Mouse (Mus musculus): ENCODE measurements around the gene Adam10. TPM values are rescaled to one million over a fixed set of nuclear protein-coding genes. Genes with fewer than 3 reads are reported as not detected.

Adam10 gene
- total and polyA plus RNA-seq, 2 experiments from 2014 or later: 17.2 to 39.6 TPM

- H3K9ac ChIP-seq (replicated peaks; ENCODE audit: low read length, poor library complexity, severe bottlenecking): no peak overlapping the region
- H3K4me3 ChIP-seq (ENCODE audit: low read depth, low read length): no peak overlapping the region
- H3K27me3 ChIP-seq (ENCODE audit: insufficient read depth, low read length): no peaks in the 10 kb centered on the region
- TF ChIP-seq CTCF (IDR thresholded peaks at IDR 0.05): no peak
- no peak for ATAC-seq (ENCODE audit: low FRiP score)
- peaks cover 9% of the 10 kb centered on the region; the same call in 1 of the 2 replicates for H3K4me1 ChIP-seq (ENCODE audit: insufficient read depth, low read length)
- WGBS: 84% methylated on average over 2 of the region's 2 CpGs
- peak overlapping the region; percentile 67; the same call in 1 of the 2 replicates for H3K4me2 ChIP-seq (ENCODE audit: low read depth, low read length, poor library complexity, severe bottlenecking)
- no peak for DNase-seq (ENCODE audit: low spot score)
- no peaks in the 10 kb centered on the region for H3K36me3 ChIP-seq (ENCODE audit: insufficient read depth, low read length)
- no peak overlapping the region for H3K27ac ChIP-seq (ENCODE audit: low read depth, low read length)
- H3K9me3 ChIP-seq (ENCODE audit: low read length): no peaks in the 10 kb centered on the region
These were observed 26.6 kb upstream of the Adam10 start for GRCm38 (mm10) chr9:70652221-70652620.

- H3K4me3 ChIP-seq (ENCODE audit: low read depth, low read length): peak overlapping the region; percentile 99
- 75% methylated on average over 2 of the region's 2 CpGs for WGBS
These were observed 24.9 kb upstream of the Adam10 start for GRCm38 (mm10) chr9:70653875-70654274.

DNA sequence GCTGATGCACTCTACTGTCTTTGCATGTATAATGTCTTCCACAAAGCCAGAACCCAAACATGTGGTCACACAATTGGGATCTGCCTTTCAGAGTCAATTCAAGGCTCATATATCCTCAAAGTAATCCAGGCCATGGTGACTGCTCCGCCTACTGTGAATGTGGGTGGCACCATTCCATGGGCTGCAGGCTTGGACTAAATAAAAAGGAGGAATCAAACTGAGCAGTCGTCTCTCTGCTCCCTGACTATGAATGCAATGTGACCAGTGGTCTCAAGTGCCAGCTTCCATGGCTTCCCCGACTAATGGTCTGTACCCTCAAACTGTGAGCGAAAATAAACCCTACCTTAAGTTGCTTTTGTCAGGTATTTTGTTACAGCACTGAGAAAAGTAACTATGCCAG lies 24.3 kb upstream of the Adam10 start:
- ATAC-seq (ENCODE audit: low FRiP score): no peak
- H3K9ac ChIP-seq (replicated peaks; ENCODE audit: low read length, poor library complexity, severe bottlenecking): no peak overlapping the region
- no peak for TF ChIP-seq CTCF (IDR thresholded peaks at IDR 0.05)
- peak overlapping the region; percentile 99 for H3K4me3 ChIP-seq (ENCODE audit: low read depth, low read length)
- H3K36me3 ChIP-seq (ENCODE audit: insufficient read depth, low read length): no peaks in the 10 kb centered on the region
- peak; percentile 13 for DNase-seq (ENCODE audit: low spot score)
- H3K4me1 ChIP-seq (ENCODE audit: insufficient read depth, low read length): peaks cover 9% of the 10 kb centered on the region; the same call in 1 of the 2 replicates
- H3K27me3 ChIP-seq (ENCODE audit: insufficient read depth, low read length): no peaks in the 10 kb centered on the region
- H3K4me2 ChIP-seq (ENCODE audit: low read depth, low read length, poor library complexity, severe bottlenecking): peak overlapping the region; percentile 67
- H3K27ac ChIP-seq (ENCODE audit: low read depth, low read length): no peak overlapping the region
- 62% methylated on average over 4 of the region's 4 CpGs for WGBS
- H3K9me3 ChIP-seq (ENCODE audit: low read length): no peaks in the 10 kb centered on the region

More at GRCm38 (mm10) chr9:70653875-70654274, 24.9 kb upstream of the Adam10 start:
- peaks cover 9% of the 10 kb centered on the region; the same call in 1 of the 2 replicates for H3K4me1 ChIP-seq (ENCODE audit: insufficient read depth, low read length)
- no peak for TF ChIP-seq CTCF (IDR thresholded peaks at IDR 0.05)
- H3K36me3 ChIP-seq (ENCODE audit: insufficient read depth, low read length): no peaks in the 10 kb centered on the region
- no peak overlapping the region for H3K27ac ChIP-seq (ENCODE audit: low read depth, low read length)
- H3K4me2 ChIP-seq (ENCODE audit: low read depth, low read length, poor library complexity, severe bottlenecking): peak overlapping the region; percentile 67
- no peak overlapping the region for H3K9ac ChIP-seq (replicated peaks; ENCODE audit: low read length, poor library complexity, severe bottlenecking)
- H3K9me3 ChIP-seq (ENCODE audit: low read length): no peaks in the 10 kb centered on the region
- no peak for DNase-seq (ENCODE audit: low spot score)
- ATAC-seq (ENCODE audit: low FRiP score): no peak
- no peaks in the 10 kb centered on the region for H3K27me3 ChIP-seq (ENCODE audit: insufficient read depth, low read length)

DNA sequence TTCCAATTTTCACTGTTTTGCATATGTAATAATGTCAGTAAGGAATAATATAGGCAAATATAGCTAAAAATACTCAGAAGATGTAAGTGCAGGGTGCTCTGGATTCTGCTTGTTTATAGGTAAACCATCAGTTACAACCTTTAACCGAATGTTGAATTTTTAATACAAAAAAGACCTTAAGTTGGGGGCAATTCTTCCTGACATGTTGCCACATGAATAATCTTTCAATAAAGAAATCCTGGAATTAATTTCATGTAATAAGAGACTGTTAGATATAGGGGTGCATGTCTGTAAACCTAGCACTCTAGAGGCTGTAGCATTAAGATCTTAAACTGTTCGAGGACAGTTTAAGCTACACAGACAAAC lies 23.1 kb upstream of the Adam10 start:
- ATAC-seq (ENCODE audit: low FRiP score) (no peak), DNase-seq (ENCODE audit: low spot score) (no peak)
- no peak for TF ChIP-seq CTCF (IDR thresholded peaks at IDR 0.05)
- Histone ChIP-seq H3K27ac (ENCODE audit: low read depth, low read length) (no peak overlapping the region), H3K4me2 (ENCODE audit: low read depth, low read length, poor library complexity, severe bottlenecking) (peak overlapping the region; percentile 67), H3K4me3 (ENCODE audit: low read depth, low read length) (peak overlapping the region; percentile 99), H3K9me3 (ENCODE audit: low read length) (no peaks in the 10 kb centered on the region), H3K9ac (replicated peaks; ENCODE audit: low read length, poor library complexity, severe bottlenecking) (peak overlapping the region; percentile 95), H3K27me3 (ENCODE audit: insufficient read depth, low read length) (no peaks in the 10 kb centered on the region), H3K4me1 (ENCODE audit: insufficient read depth, low read length) (peaks cover 9% of the 10 kb centered on the region; the same call in 1 of the 2 replicates), H3K36me3 (ENCODE audit: insufficient read depth, low read length) (no peaks in the 10 kb centered on the region)
- 29% methylated on average over 2 of the region's 2 CpGs for WGBS

- H3K27ac ChIP-seq (ENCODE audit: low read depth, low read length): peak within 1 kb of the TSS; percentile 96
- no peak for TF ChIP-seq CTCF (IDR thresholded peaks at IDR 0.05)
- H3K27me3 ChIP-seq (ENCODE audit: insufficient read depth, low read length): no peaks in the 10 kb centered on the region
- H3K4me1 ChIP-seq (ENCODE audit: insufficient read depth, low read length): peaks cover 9% of the 10 kb centered on the region; the same call in 1 of the 2 replicates
- peak within 1 kb of the TSS; percentile 95 for H3K9ac ChIP-seq (replicated peaks; ENCODE audit: low read length, poor library complexity, severe bottlenecking)
- WGBS: under 1% methylated on average over 51 of the region's 72 CpGs
- H3K9me3 ChIP-seq (ENCODE audit: low read length): no peaks in the 10 kb centered on the region
- H3K36me3 ChIP-seq (ENCODE audit: insufficient read depth, low read length): no peaks in the 10 kb centered on the region
- DNase-seq (ENCODE audit: low spot score): peak; percentile 72
- peak within 1 kb of the TSS; percentile 99 for H3K4me3 ChIP-seq (ENCODE audit: low read depth, low read length)
- peak within 1 kb of the TSS; percentile 67 for H3K4me2 ChIP-seq (ENCODE audit: low read depth, low read length, poor library complexity, severe bottlenecking)
- peak; percentile 72 for ATAC-seq (ENCODE audit: low FRiP score)
These were observed 22.4 kb upstream of the Adam10 start, which contains the start of gene Gm10642 for GRCm38 (mm10) chr9:70656130-70657007. TSS of gene Gm10642 (plus strand) at chr9:70656251.

Measured in midbrain, postnatal 0 days (tissue).